In genomic region chr16:17489469-17490111, GRCm38 (mm10) we compare ENCODE assay signal across 9 mouse cellular contexts. TPM values are rescaled to one million over a fixed set of nuclear protein-coding genes. Genes with fewer than 3 reads are reported as not detected.
DNase-seq lines count a peak whose midpoint lies in the region; ATAC-seq and TF ChIP-seq lines count a peak whose summit lies in the region.
"Had no signal": no experiment of that assay in that cellular context is flagged by ENCODE, and none has a peak within 500 bp of the region (broad histone marks: within the 10 kb centered on the region; RNA-seq: fewer than 3 reads in every experiment).

Gene Aifm3, plus strand, starts transcription at chr16:17489611.

- no peak for DNase-seq in heart, adult 18-20 months
- DNase-seq in adrenal gland, postnatal 10 days = peak; percentile 65
- DNase-seq in intestine, embryonic 14.5 days (ENCODE audit: low spot score) = peak; percentile 76
- DNase-seq in liver, embryonic 13.5 days = no peak
- DNase-seq in ovary, postnatal 10 days (ENCODE audit: low spot score) = no peak

- WGBS in heart, embryonic 12.5 days = 1% methylated on average over 47 of the region's 47 CpGs
- WGBS in embryonic facial prominence, embryonic 15.5 days = 1% methylated on average over 47 of the region's 47 CpGs
- 1% methylated on average over 47 of the region's 47 CpGs for WGBS in intestine, embryonic 14.5 days
- 3% methylated on average over 47 of the region's 47 CpGs for WGBS in liver, embryonic 13.5 days (ENCODE audit: insufficient replicate concordance)
- 1% methylated on average over 47 of the region's 47 CpGs for WGBS in small intestine, adult 2 months

- TF ChIP-seq CTCF in small intestine, adult 2 months (IDR thresholded peaks at IDR 0.05; ENCODE audit: extremely low read depth, insufficient read length, insufficient replicate concordance, low read depth, low read length) = no peak

- H3K9ac ChIP-seq in heart, embryonic 12.5 days = peak within 1 kb of the TSS; percentile 79
- peak within 1 kb of the TSS; percentile 24; the same call in 1 of the 2 replicates for H3K9ac ChIP-seq in embryonic facial prominence, embryonic 15.5 days
- H3K9ac ChIP-seq in intestine, embryonic 14.5 days (ENCODE audit: low read length) = peak within 1 kb of the TSS; percentile 54
- H3K9ac ChIP-seq in liver, embryonic 13.5 days = peak within 1 kb of the TSS; percentile 59

- peak within 1 kb of the TSS; percentile 96 for H3K4me2 ChIP-seq in heart, embryonic 12.5 days
- H3K4me2 ChIP-seq in embryonic facial prominence, embryonic 15.5 days (replicated peaks) = peak within 1 kb of the TSS; percentile 80
- H3K4me2 ChIP-seq in intestine, embryonic 14.5 days (ENCODE audit: low read length) = peak within 1 kb of the TSS; percentile 82
- peak within 1 kb of the TSS; percentile 75 for H3K4me2 ChIP-seq in liver, embryonic 13.5 days

- no peak within 1 kb of the TSS for H3K27ac ChIP-seq in heart, embryonic 12.5 days (ENCODE audit: poor library complexity, severe bottlenecking)
- no peak within 1 kb of the TSS for H3K27ac ChIP-seq in embryonic facial prominence, embryonic 15.5 days (replicated peaks)
- no peak within 1 kb of the TSS for H3K27ac ChIP-seq in intestine, embryonic 14.5 days (ENCODE audit: low read depth)
- H3K27ac ChIP-seq in liver, embryonic 13.5 days = no peak within 1 kb of the TSS
- no peak within 1 kb of the TSS for H3K27ac ChIP-seq in small intestine, adult 2 months (ENCODE audit: insufficient read depth, low read depth, low read length)

- ATAC-seq in heart, embryonic 12.5 days (ENCODE audit: insufficient number of reproducible peaks, low FRiP score) = peak; percentile 70
- peak; percentile 40; the same call in 1 of the 2 replicates for ATAC-seq in embryonic facial prominence, embryonic 15.5 days (ENCODE audit: insufficient number of reproducible peaks, low FRiP score, low TSS enrichment, low read depth)
- peak; percentile 88 for ATAC-seq in intestine, embryonic 14.5 days (replicated peaks; ENCODE audit: low FRiP score, low TSS enrichment, low read depth)
- ATAC-seq in liver, embryonic 13.5 days (ENCODE audit: low read depth) = peak; percentile 75

- H3K27me3 ChIP-seq in heart, embryonic 12.5 days (replicated peaks) = peaks cover 24% of the 10 kb centered on the region
- H3K27me3 ChIP-seq in embryonic facial prominence, embryonic 15.5 days = peaks cover 9% of the 10 kb centered on the region
- H3K27me3 ChIP-seq in intestine, embryonic 14.5 days (replicated peaks; ENCODE audit: control insufficient read depth, insufficient read depth, low read length) = peaks cover 15% of the 10 kb centered on the region; the same call in 1 of the 2 replicates
- peaks cover 23% of the 10 kb centered on the region for H3K27me3 ChIP-seq in liver, embryonic 13.5 days
- H3K27me3 ChIP-seq in small intestine, adult 2 months (ENCODE audit: control insufficient read depth, insufficient read depth, low read length) = no peaks in the 10 kb centered on the region; the same call in 1 of the 2 replicates

- no peak for TF ChIP-seq POLR2A in small intestine, adult 2 months (IDR thresholded peaks at IDR 0.05; ENCODE audit: low read depth, low read length)

- peaks cover 19% of the 10 kb centered on the region for H3K36me3 ChIP-seq in heart, embryonic 12.5 days
- peaks cover 22% of the 10 kb centered on the region for H3K36me3 ChIP-seq in embryonic facial prominence, embryonic 15.5 days
- peaks cover 32% of the 10 kb centered on the region for H3K36me3 ChIP-seq in intestine, embryonic 14.5 days (ENCODE audit: control insufficient read depth, insufficient read depth, low read length)
- H3K36me3 ChIP-seq in liver, embryonic 13.5 days = peaks cover 31% of the 10 kb centered on the region
- H3K36me3 ChIP-seq in small intestine, adult 2 months (ENCODE audit: control insufficient read depth, insufficient read depth, low read length) = peaks cover 14% of the 10 kb centered on the region

- no peaks in the 10 kb centered on the region for H3K9me3 ChIP-seq in heart, embryonic 12.5 days (replicated peaks)
- no peaks in the 10 kb centered on the region for H3K9me3 ChIP-seq in embryonic facial prominence, embryonic 15.5 days (replicated peaks)
- no peaks in the 10 kb centered on the region for H3K9me3 ChIP-seq in intestine, embryonic 14.5 days (ENCODE audit: control insufficient read depth, low read length)
- H3K9me3 ChIP-seq in liver, embryonic 13.5 days (replicated peaks) = no peaks in the 10 kb centered on the region

- peak within 1 kb of the TSS; percentile 60 for H3K4me3 ChIP-seq in heart, embryonic 12.5 days
- peak within 1 kb of the TSS; percentile 44 for H3K4me3 ChIP-seq in embryonic facial prominence, embryonic 15.5 days (replicated peaks)
- peak within 1 kb of the TSS; percentile 45 for H3K4me3 ChIP-seq in intestine, embryonic 14.5 days (ENCODE audit: low read depth, low read length)
- H3K4me3 ChIP-seq in liver, embryonic 13.5 days (replicated peaks) = peak within 1 kb of the TSS; percentile 56
- H3K4me3 ChIP-seq in small intestine, adult 2 months (ENCODE audit: low read depth, low read length) = peak within 1 kb of the TSS; percentile 74

- H3K4me1 ChIP-seq in heart, embryonic 12.5 days (replicated peaks) = peaks cover 44% of the 10 kb centered on the region
- H3K4me1 ChIP-seq in embryonic facial prominence, embryonic 15.5 days = peaks cover 11% of the 10 kb centered on the region
- peaks cover 9% of the 10 kb centered on the region for H3K4me1 ChIP-seq in intestine, embryonic 14.5 days (replicated peaks; ENCODE audit: control insufficient read depth, insufficient read depth, low read length)
- peaks cover 18% of the 10 kb centered on the region for H3K4me1 ChIP-seq in liver, embryonic 13.5 days (replicated peaks)
- peaks cover 3% of the 10 kb centered on the region; the same call in 1 of the 2 replicates for H3K4me1 ChIP-seq in small intestine, adult 2 months (ENCODE audit: control insufficient read depth, insufficient read depth, insufficient read length, low read length)

RNA-seq across cellular contexts. Expression of gene Aifm3, which starts in this region (rescaled TPM):
- 0.82 and 1.1 TPM in 2 replicates for polyA plus RNA-seq in heart, embryonic 12.5 days (2016; fragmentation: Nextera tagmentation; extraction: Ambion mirVana)
- total RNA-seq in heart, adult 18-20 months (2021) = under 1 TPM in 1 of 2 experiments, not detected in 1; 0.18 TPM
- 1 to 10 TPM; 3.6 to 4.5 TPM for total RNA-seq in adrenal gland, postnatal 10 days (2021)
- polyA plus RNA-seq in embryonic facial prominence, embryonic 15.5 days (2015; fragmentation: Nextera tagmentation; extraction: Ambion mirVana) = 2.1 and 4.3 TPM in 2 replicates
- polyA plus RNA-seq in intestine, embryonic 14.5 days (2014; fragmentation: Nextera tagmentation; extraction: Ambion mirVana) = 3.2 and 3.3 TPM in 2 replicates
- 0.76 and 1.2 TPM in 2 replicates for polyA plus RNA-seq in liver, embryonic 13.5 days (2015; fragmentation: Nextera tagmentation; extraction: Ambion mirVana)
- 0.60 and 0.67 TPM in 2 replicates for polyA plus RNA-seq in small intestine, adult 2 months (2012; rRNA removed)
- total RNA-seq: neutrophil, adult 5-6 weeks had no signal

Comparison
In these comparisons a context has a peak if more than half of its experiments do, and no peak if none do; other contexts are left out.
1. H3K9ac ChIP-seq: peak in every context shown above with its lines; median percentile 79 in heart, embryonic 12.5 days; 59 in liver, embryonic 13.5 days; 54 in intestine, embryonic 14.5 days; 24 in embryonic facial prominence, embryonic 15.5 days.
2. DNase-seq: peak in adrenal gland, postnatal 10 days (single experiment) and intestine, embryonic 14.5 days (single experiment); none in heart, adult 18-20 months (0 of 2), liver, embryonic 13.5 days (single experiment) and ovary, postnatal 10 days (single experiment).
3. Peak in every context shown above with its lines, with median percentiles within 50 percentile points of each other: ATAC-seq, H3K4me2 ChIP-seq and H3K4me3 ChIP-seq.